Mouse (Mus musculus) G1E (cell line): ENCODE results near the gene 3110040N11Rik. TPM values are rescaled to one million over a fixed set of nuclear protein-coding genes. Genes with fewer than 3 reads are reported as not detected.

Experiments
- ATAC-seq: 2 replicates; pipeline ENCODE4 v1.8.0; 2016; ENCODE audit warnings: mild to moderate bottlenecking; ENCODE audit not compliant: insufficient number of reproducible peaks, poor library complexity, low FRiP score, severe bottlenecking; ENCODE audit errors: extremely low read depth
- DNase-seq: peaks from one replicate; pipeline ENCODE4 v3.0.0; 2012; ENCODE audit warnings: low spot score
- H3K27me3 ChIP-seq: 2 replicates; pipeline ENCODE4 v1.6.1; 2012; ENCODE audit warnings: mild to moderate bottlenecking, low read length, inconsistent platforms; ENCODE audit not compliant: insufficient read depth
- H3K36me3 ChIP-seq: replicated peaks from 2 replicates; pipeline ENCODE3; 2012; ENCODE audit warnings: mild to moderate bottlenecking, inconsistent platforms
- H3K4me1 ChIP-seq: 2 replicates; pipeline ENCODE4 v1.6.1; 2012; ENCODE audit warnings: low read depth, low read length, inconsistent platforms, mixed read lengths; ENCODE audit not compliant: insufficient read depth
- H3K4me3 ChIP-seq: 2 replicates; pipeline ENCODE4 v1.5.1; 2012; ENCODE audit warnings: low read depth, mild to moderate bottlenecking, inconsistent platforms, low read length, moderate library complexity, mixed read lengths
- H3K9me3 ChIP-seq: replicated peaks from 2 replicates; pipeline ENCODE4 v1.6.1; 2012; ENCODE audit warnings: inconsistent platforms
- CTCF ChIP-seq: IDR thresholded peaks from 2 replicates; pipeline ENCODE4 v1.5.1; 2012; ENCODE audit warnings: low read depth, low read length, inconsistent platforms, mixed read lengths
- GATA1 ChIP-seq: IDR thresholded peaks from 2 replicates; pipeline ENCODE4 v1.6.1; 2012; ENCODE audit warnings: borderline replicate concordance, low read length, inconsistent platforms, mixed read lengths
- GATA2 ChIP-seq: IDR thresholded peaks from 2 replicates; pipeline ENCODE4 v1.6.1; 2012; ENCODE audit warnings: low read depth, low read length, inconsistent platforms, borderline replicate concordance
- POLR2AphosphoS5 ChIP-seq: IDR thresholded peaks from 2 replicates; pipeline ENCODE4 v1.6.1; 2012; ENCODE audit warnings: low read depth, low read length, inconsistent platforms; ENCODE audit not compliant: insufficient replicate concordance
- TAL1 ChIP-seq: conservative IDR thresholded peaks from 2 replicates; pipeline ENCODE4 v1.6.1; 2012; ENCODE audit warnings: low read depth, low read length, inconsistent platforms, mixed read lengths
- polyA plus RNA-seq: library from polyadenylated mRNA; stranded (reverse); fragments of >175 nt; gene quantifications from 2 replicates; pipeline ENCODE4 v1.2.3, GENCODE M21; 2012
- total RNA-seq, 2 experiments: library from RNA; stranded (forward) in 1 of 2; stranded (reverse) in 1 of 2; fragments of 200-1000 nt in 1 of 2; fragments of >200 nt in 1 of 2; fragmentation: Nextera tagmentation in 1 of 2; gene quantifications; 2 replicates each; pipeline ENCODE4 v1.2.3; 2014 to 2017

3110040N11Rik gene
- total and polyA plus RNA-seq, 3 experiments, result 20.8 to 61.7 (median 37.4) TPM

DNA sequence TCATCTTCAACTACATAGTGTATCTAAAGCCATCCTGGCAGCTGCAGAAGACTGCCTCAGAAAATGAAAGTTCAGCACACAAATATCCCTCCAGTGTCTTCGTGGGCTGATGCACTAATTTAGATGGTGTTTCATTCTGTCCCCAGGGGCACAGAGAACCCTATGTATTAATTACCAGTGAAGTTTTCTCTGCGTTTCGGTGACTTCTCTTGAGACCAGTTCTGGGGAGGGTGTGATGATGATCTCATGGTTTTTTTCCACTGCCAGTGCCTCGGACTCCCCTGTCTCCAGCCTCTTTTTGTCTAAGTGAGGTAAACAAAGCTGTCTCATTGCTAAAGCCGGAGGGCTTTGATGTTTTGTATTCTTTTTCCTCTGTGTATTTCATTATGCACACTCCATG, 14.0 kb downstream of the 3110040N11Rik start:
- TF ChIP-seq TAL1 (no peak), POLR2AphosphoS5 (no peak), GATA1 (no peak), GATA2 (no peak), CTCF (no peak)
- Histone ChIP-seq H3K4me3 (no peak overlapping the region), H3K4me1 (peaks cover 23% of the 10 kb centered on the region), H3K27me3 (no peaks in the 10 kb centered on the region), H3K9me3 (peaks cover 4% of the 10 kb centered on the region), H3K36me3 (peaks cover 64% of the 10 kb centered on the region)
- ATAC-seq, result no peak
- DNase-seq, result no peak

GRCm38 (mm10) chr7:81772786-81773539, 16.3 kb downstream of the 3110040N11Rik start:
- TF ChIP-seq POLR2AphosphoS5 (no peak), TAL1 (no peak), CTCF (no peak), GATA2 (no peak), GATA1 (no peak)
- Histone ChIP-seq H3K27me3 (no peaks in the 10 kb centered on the region), H3K36me3 (peaks cover 55% of the 10 kb centered on the region), H3K9me3 (no peaks in the 10 kb centered on the region), H3K4me3 (no peak overlapping the region; the same call in 1 of the 2 replicates), H3K4me1 (peaks cover 23% of the 10 kb centered on the region)
- DNase-seq (peak; percentile 66), ATAC-seq (peak; percentile 22; the same call in 1 of the 2 replicates)

GRCm38 (mm10) chr7:81763110-81763845, 26.0 kb downstream of the 3110040N11Rik start:
- TF ChIP-seq CTCF (no peak), GATA2 (no peak), GATA1 (no peak), TAL1 (no peak)
- DNase-seq, result peak; percentile 16

DNA sequence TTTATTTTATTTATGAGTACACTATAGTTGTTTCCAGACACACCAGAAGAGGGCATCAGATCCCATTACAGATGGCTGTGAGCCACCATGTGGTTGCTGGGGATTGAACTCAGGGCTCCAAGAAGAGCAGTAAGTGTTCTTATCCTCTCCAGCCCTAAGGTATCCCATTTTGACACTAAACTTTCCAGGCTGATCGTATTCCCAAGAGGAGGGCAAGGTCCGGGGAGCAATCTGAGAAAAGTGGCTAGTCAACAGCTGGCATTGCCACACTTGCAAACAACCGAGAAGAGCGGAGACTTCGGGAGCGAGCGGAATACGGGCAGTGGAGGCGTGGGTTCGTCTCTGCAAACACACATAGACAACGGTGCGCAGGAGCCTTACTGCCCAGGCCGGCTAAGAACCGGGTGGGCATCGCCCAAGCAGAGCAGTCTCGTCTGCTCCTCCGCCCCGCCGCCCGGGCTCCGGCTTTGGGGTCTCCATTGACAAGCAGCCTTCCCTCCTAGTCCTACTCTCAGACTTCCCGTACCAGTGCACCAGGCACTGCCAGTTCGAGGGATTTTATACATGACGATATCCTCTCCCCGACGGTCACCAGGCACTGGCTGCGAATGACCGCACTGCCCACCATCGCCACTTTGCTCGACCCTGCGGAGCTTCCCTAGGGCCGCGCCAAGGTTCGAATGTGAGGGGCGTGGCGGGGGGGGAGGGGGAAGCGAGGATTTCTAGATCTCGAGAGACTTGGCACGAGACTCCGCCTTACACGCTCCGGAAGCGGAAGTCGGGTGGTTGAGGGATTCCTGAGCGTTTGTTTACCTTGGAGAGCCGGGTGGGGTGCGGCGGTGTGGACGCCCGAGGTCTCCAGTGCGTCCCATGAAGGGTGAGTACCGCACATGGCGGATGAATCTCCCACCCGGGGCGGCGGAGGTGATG, 26.8 kb downstream of the 3110040N11Rik start, which contains the start of gene Ramac:
TSS of gene Ramac (plus strand) at position 746 of the 930 bp plus-strand sequence.
- Histone ChIP-seq H3K4me1 (peaks cover 31% of the 10 kb centered on the region), H3K27me3 (no peaks in the 10 kb centered on the region), H3K9me3 (no peaks in the 10 kb centered on the region), H3K36me3 (peaks cover 5% of the 10 kb centered on the region), H3K4me3 (peak within 1 kb of the TSS; percentile 88)
- ATAC-seq (peak; percentile 92), DNase-seq (peak; percentile 82)
- TF ChIP-seq CTCF (no peak), TAL1 (no peak), GATA2 (no peak), GATA1 (no peak), POLR2AphosphoS5 (no peak)

More at GRCm38 (mm10) chr7:81763110-81763845, 26.0 kb downstream of the 3110040N11Rik start:
- no peaks in the 10 kb centered on the region for H3K27me3 ChIP-seq
- H3K36me3 ChIP-seq, result peaks cover 11% of the 10 kb centered on the region
- H3K4me1 ChIP-seq, result peaks cover 31% of the 10 kb centered on the region
- no peaks in the 10 kb centered on the region for H3K9me3 ChIP-seq
- peak; percentile 36; the same call in 1 of the 2 replicates for ATAC-seq
- peak overlapping the region; percentile 88 for H3K4me3 ChIP-seq

DNA sequence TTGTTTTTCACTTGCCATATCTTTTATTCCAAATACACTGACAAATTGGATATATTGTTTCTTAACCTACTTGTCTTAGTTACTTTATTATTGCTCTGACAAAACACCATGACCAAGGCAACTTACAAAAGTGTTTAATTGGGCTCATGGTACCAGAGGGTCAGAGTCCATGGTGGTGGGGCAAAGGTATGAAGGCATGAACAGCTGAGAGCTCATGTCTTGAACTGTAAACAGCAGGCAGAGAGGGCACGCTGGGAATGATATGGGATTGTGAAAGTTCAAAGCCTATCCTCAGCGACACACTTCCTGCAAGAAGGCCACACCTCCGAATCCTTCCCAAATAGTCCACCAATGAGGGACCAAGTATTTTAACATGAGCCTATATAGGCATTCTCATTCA, 41.3 kb downstream of the 3110040N11Rik start:
- H3K4me3 ChIP-seq, result no peak overlapping the region
- peaks cover 12% of the 10 kb centered on the region for H3K4me1 ChIP-seq
- TF ChIP-seq TAL1 (no peak), POLR2AphosphoS5 (no peak), GATA2 (no peak), CTCF (no peak), GATA1 (no peak)
- ATAC-seq (no peak), DNase-seq (no peak)
- H3K36me3 ChIP-seq, result no peaks in the 10 kb centered on the region
- peaks cover 3% of the 10 kb centered on the region for H3K9me3 ChIP-seq
- peaks cover 4% of the 10 kb centered on the region; the same call in 1 of the 2 replicates for H3K27me3 ChIP-seq
